Mouse (Mus musculus) heart, adult 2 months (tissue): ENCODE results near the gene Ahcyl1. TPM values are rescaled to one million over a fixed set of nuclear protein-coding genes. Genes with fewer than 3 reads are reported as not detected.

ENCODE experiments used
- DNase-seq, 2 experiments: peaks; one replicate each; pipeline ENCODE4 v3.0.0; 2021
- H3K27ac ChIP-seq: fragments of 200-600 bp; 2 replicates; pipeline ENCODE4 v1.8.1; 2022
- H3K27me3 ChIP-seq: fragments of 200-500 bp; 2 replicates; pipeline ENCODE4 v1.6.1; 2012; ENCODE audit warnings: mild to moderate bottlenecking, low read length, inconsistent platforms, mixed read lengths; ENCODE audit not compliant: control insufficient read depth, insufficient read depth
- H3K36me3 ChIP-seq: fragments of 200-500 bp; 2 replicates; pipeline ENCODE4 v1.6.1; 2012; ENCODE audit warnings: low read length, inconsistent platforms; ENCODE audit not compliant: control insufficient read depth, insufficient read depth
- H3K4me1 ChIP-seq: fragments of 200-500 bp; 2 replicates; pipeline ENCODE4 v1.6.1; 2011; ENCODE audit warnings: low read length; ENCODE audit not compliant: control insufficient read depth, insufficient read depth
- H3K4me3 ChIP-seq: fragments of 200-600 bp; 2 replicates; pipeline ENCODE4 v1.8.1; 2022
- H3K79me2 ChIP-seq: fragments of 200-500 bp; replicated peaks from 2 replicates; pipeline ENCODE4 v1.6.1; 2012; ENCODE audit warnings: mild to moderate bottlenecking, inconsistent platforms, low read length, moderate library complexity, mixed read lengths; ENCODE audit not compliant: control insufficient read depth, insufficient read depth
- H3K9ac ChIP-seq: fragments of 200-500 bp; 2 replicates; pipeline ENCODE4 v1.6.1; 2012; ENCODE audit warnings: low read depth, mild to moderate bottlenecking, control low read depth, inconsistent platforms, low read length, mixed read lengths
- CTCF ChIP-seq: fragments of 200-600 bp; IDR thresholded peaks from 2 replicates; pipeline ENCODE4 v1.8.1; 2022; ENCODE audit warnings: antibody characterized with exemption, mild to moderate bottlenecking, moderate library complexity
- EP300 ChIP-seq: fragments of 200-500 bp; IDR thresholded peaks from 2 replicates; pipeline ENCODE4 v1.6.1; 2011; ENCODE audit warnings: low read depth, low read length, control low read depth; ENCODE audit not compliant: insufficient read depth
- POLR2A ChIP-seq: fragments of 200-500 bp; IDR thresholded peaks from 2 replicates; pipeline ENCODE4 v1.6.1; 2011; ENCODE audit warnings: mild to moderate bottlenecking, low read depth, low read length, control low read depth; ENCODE audit not compliant: insufficient read depth
- WGBS: fragments of 180-500 bp; shearing (Covaris S2); methylation state at CpG from one replicate; pipeline ENCODE4 v1.1.7; 2018; 5-methylcytosine and 5-hydroxymethylcytosine counted together
- intact Hi-C: fragments of 180-260 bp; cut with DNase I; formaldehyde crosslinking; loops from one replicate; pipeline ENCODE4 v1.15.1; 2025
- polyA plus RNA-seq: library from polyadenylated mRNA; depleted of rRNA; stranded (reverse); fragments of >200 nt; gene quantifications from 2 replicates; pipeline ENCODE4 v1.2.3, GENCODE M21; 2012
- total RNA-seq, 2 experiments: library from RNA; stranded (reverse); gene quantifications; 2 replicates each; pipeline ENCODE4 v1.2.3; 2021

Gene Ahcyl1
- total and polyA plus RNA-seq, 3 experiments = 50.9 to 82.3 (median 76.5) TPM

DNA sequence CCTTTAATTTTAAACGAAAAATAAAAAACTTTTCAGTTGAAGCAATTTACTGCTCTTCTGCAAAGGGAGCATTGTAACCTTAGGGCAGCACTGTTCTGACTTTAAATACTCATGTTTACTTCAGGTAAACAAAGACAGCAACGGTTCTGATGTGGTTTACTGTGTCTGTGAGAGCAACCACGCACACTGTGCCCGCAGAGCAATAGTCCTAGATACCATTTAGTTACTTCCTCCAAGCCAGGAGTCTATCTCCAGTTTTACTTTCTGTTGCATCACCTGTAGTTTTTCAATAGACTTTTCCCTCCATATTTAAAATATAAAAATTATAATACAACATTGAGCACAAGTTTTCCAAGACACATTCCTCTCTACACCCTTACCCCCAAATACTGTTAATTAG is 25.9 kb downstream of the Ahcyl1 start:
- no peak for DNase-seq
- Histone ChIP-seq H3K36me3 (peaks cover 5% of the 10 kb centered on the region), H3K27ac (no peak overlapping the region), H3K4me3 (no peak overlapping the region), H3K4me1 (no peaks in the 10 kb centered on the region), H3K27me3 (no peaks in the 10 kb centered on the region), H3K79me2 (no peaks in the 10 kb centered on the region), H3K9ac (no peak overlapping the region)
- intact Hi-C loops = no loop called here
- TF ChIP-seq EP300 (no peak), CTCF (no peak)
- WGBS = 89% methylated on average over 4 of the region's 4 CpGs

- Histone ChIP-seq H3K4me1 (no peaks in the 10 kb centered on the region), H3K27me3 (no peaks in the 10 kb centered on the region), H3K36me3 (peaks cover 7% of the 10 kb centered on the region), H3K79me2 (no peaks in the 10 kb centered on the region), H3K27ac (no peak overlapping the region), H3K9ac (no peak overlapping the region), H3K4me3 (no peak overlapping the region)
- DNase-seq = no peak
- WGBS = 84% methylated on average over 7 of the region's 7 CpGs
- intact Hi-C loops = no loop called here
- TF ChIP-seq CTCF = no peak
- TF ChIP-seq EP300 = no peak
- no peak for TF ChIP-seq POLR2A
Observed at GRCm38 (mm10) chr3:107668786-107669185, 27.6 kb downstream of the Ahcyl1 start.

DNA sequence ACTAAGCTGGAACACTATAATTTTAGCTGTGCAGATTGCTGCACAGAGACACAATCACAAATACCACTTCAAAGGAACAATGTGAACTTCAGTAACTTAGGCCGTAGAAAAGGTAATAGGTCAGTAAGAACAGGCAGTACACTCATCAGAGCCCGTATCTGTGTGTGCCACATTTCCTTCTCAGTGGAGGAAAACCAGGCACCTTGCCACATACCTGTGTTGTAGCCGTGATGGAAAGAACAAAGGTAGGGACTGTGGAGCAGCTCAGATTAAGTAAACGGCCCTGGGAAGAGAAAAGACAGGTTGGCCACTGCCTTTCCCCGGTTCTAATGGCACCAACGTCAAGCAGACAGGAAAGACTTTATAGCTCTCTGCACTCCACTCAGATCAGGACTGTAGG is 28.9 kb downstream of the Ahcyl1 start:
- H3K27ac ChIP-seq = no peak overlapping the region
- no peak overlapping the region for H3K4me3 ChIP-seq
- TF ChIP-seq POLR2A = no peak
- no peak for TF ChIP-seq CTCF
- TF ChIP-seq EP300 = no peak
- no peaks in the 10 kb centered on the region for H3K27me3 ChIP-seq
- H3K9ac ChIP-seq = no peak overlapping the region
- no peaks in the 10 kb centered on the region for H3K79me2 ChIP-seq
- H3K4me1 ChIP-seq = no peaks in the 10 kb centered on the region
- intact Hi-C loops = no loop called here
- peaks cover 7% of the 10 kb centered on the region for H3K36me3 ChIP-seq
- WGBS = 62% methylated on average over 6 of the region's 6 CpGs
- no peak for DNase-seq

DNA sequence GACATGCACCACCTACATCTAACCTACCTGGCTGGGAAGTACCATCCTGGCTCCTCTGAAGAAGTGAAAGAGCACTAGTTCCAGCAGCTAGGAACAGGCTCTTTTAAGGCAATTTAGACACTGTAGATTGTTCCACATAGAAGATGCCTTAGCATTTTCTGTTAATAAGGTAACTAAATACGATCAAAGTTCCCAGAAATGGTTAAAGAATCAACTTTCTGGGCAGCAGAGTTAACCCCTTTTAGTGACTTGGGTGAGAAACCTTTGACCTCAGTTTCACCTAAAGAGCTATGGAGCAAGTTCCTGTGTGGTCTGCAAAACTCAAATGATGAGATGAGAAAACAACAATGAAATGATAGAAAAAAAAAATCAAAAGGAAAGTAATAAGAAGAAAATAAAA is 31.7 kb downstream of the Ahcyl1 start:
- Histone ChIP-seq H3K4me1 (no peaks in the 10 kb centered on the region), H3K27me3 (no peaks in the 10 kb centered on the region), H3K79me2 (no peaks in the 10 kb centered on the region), H3K36me3 (peaks cover 4% of the 10 kb centered on the region), H3K9ac (no peak overlapping the region), H3K4me3 (no peak overlapping the region), H3K27ac (no peak overlapping the region)
- intact Hi-C loops = no loop called here
- 96% methylated on average over 1 of the region's 1 CpGs for WGBS
- DNase-seq = no peak
- TF ChIP-seq EP300 (no peak), POLR2A (no peak), CTCF (no peak)

- H3K79me2 ChIP-seq = no peaks in the 10 kb centered on the region
- no peak for TF ChIP-seq EP300
- TF ChIP-seq POLR2A = no peak
- TF ChIP-seq CTCF = peak; percentile 62
- H3K4me1 ChIP-seq = no peaks in the 10 kb centered on the region
- H3K9ac ChIP-seq = no peak overlapping the region
- no peak for DNase-seq
- H3K36me3 ChIP-seq = no peaks in the 10 kb centered on the region
- no peaks in the 10 kb centered on the region for H3K27me3 ChIP-seq
- no peak overlapping the region for H3K27ac ChIP-seq
- 98% methylated on average over 1 of the region's 1 CpGs for WGBS
- intact Hi-C loops = loop anchor here (1.0 kb wide), 1 partner anchor 205 kb away; no protein-coding TSS in a partner anchor
- no peak overlapping the region for H3K4me3 ChIP-seq
Observed at GRCm38 (mm10) chr3:107659000-107659399, 37.4 kb downstream of the Ahcyl1 start.

DNA sequence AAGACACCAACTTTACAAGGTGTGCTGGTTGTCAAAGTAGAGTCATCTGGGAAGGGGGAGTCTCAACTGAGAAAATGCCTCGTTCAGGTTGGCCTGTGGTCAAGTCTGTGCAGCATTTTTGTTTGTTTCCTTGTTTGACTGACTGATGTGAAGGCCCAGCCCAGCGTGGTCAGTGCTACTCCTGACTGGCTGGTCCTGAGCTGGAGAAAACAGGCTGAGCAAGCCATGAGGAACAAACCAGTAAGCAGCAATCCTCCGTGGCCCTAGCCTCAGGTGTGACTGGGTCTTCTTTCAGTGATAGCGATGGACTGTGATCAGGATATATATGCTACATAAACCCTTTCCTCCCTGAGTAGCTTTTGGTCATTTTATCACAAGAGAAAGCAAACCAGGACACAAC is 39.5 kb downstream of the Ahcyl1 start:
- TF ChIP-seq CTCF = no peak
- no peak for TF ChIP-seq POLR2A
- 72% methylated on average over 4 of the region's 4 CpGs for WGBS
- Histone ChIP-seq H3K27me3 (no peaks in the 10 kb centered on the region), H3K4me1 (no peaks in the 10 kb centered on the region), H3K4me3 (no peak overlapping the region), H3K79me2 (no peaks in the 10 kb centered on the region), H3K9ac (no peak overlapping the region), H3K27ac (no peak overlapping the region), H3K36me3 (no peaks in the 10 kb centered on the region)
- intact Hi-C loops = no loop called here
- no peak for DNase-seq
